Mouse (Mus musculus): ENCODE data around the gene Slc36a1.

The Slc36a1 gene

GRCm38 (mm10) chr11:55264318-55264717 lies 60.2 kb downstream of the Slc36a1 start:
- Histone ChIP-seq H3K27me3 (ENCODE audit: insufficient read depth, low read length) (no peaks in the 10 kb centered on the region), H3K4me1 (replicated peaks; ENCODE audit: low read depth, low read length) (no peaks in the 10 kb centered on the region), H3K36me3 (ENCODE audit: insufficient read depth, low read length) (0 out of 2 replicates have a peak, but pooled peaks cover 2% of the 10 kb centered on the region), H3K9me3 (ENCODE audit: low read length) (no peaks in the 10 kb centered on the region), H3K4me3 (replicated peaks; ENCODE audit: low read length) (no peak overlapping the region)
- TF ChIP-seq POU5F1 (IDR thresholded peaks at IDR 0.05; ENCODE audit: borderline replicate concordance, low read length) (no peak), CTCF (conservative IDR thresholded peaks at IDR 0.05; ENCODE audit: low read length) (no peak), NANOG (IDR thresholded peaks at IDR 0.05; ENCODE audit: borderline replicate concordance, low read length) (no peak)

DNA sequence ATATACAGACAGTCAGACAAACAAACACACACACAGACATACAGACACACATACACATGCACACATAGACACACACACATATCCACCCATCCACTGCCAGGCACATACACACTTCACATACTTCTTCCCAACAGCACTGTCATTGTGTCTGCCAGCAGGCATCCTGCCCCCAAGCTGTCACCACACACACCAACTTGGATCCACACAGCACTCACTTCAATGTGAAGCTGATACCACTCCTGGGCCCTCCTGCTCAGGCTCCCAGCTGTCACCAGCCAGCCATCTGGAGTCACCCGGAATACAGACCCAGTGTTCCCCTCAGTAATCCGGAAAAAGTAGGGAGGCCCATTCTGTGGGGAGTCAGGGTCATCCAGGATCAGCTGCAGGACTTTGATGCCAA lies 61.5 kb downstream of the Slc36a1 start:
- no peak for TF ChIP-seq NANOG (IDR thresholded peaks at IDR 0.05; ENCODE audit: borderline replicate concordance, low read length)
- no peak for TF ChIP-seq POU5F1 (IDR thresholded peaks at IDR 0.05; ENCODE audit: borderline replicate concordance, low read length)
- TF ChIP-seq CTCF (conservative IDR thresholded peaks at IDR 0.05; ENCODE audit: low read length) = no peak
- no peaks in the 10 kb centered on the region for H3K9me3 ChIP-seq (ENCODE audit: low read length)
- no peaks in the 10 kb centered on the region for H3K4me1 ChIP-seq (replicated peaks; ENCODE audit: low read depth, low read length)
- no peaks in the 10 kb centered on the region for H3K27me3 ChIP-seq (ENCODE audit: insufficient read depth, low read length)
- 0 out of 2 replicates have a peak, but pooled peaks cover 2% of the 10 kb centered on the region for H3K36me3 ChIP-seq (ENCODE audit: insufficient read depth, low read length)
- no peak overlapping the region for H3K4me3 ChIP-seq (replicated peaks; ENCODE audit: low read length)

DNA sequence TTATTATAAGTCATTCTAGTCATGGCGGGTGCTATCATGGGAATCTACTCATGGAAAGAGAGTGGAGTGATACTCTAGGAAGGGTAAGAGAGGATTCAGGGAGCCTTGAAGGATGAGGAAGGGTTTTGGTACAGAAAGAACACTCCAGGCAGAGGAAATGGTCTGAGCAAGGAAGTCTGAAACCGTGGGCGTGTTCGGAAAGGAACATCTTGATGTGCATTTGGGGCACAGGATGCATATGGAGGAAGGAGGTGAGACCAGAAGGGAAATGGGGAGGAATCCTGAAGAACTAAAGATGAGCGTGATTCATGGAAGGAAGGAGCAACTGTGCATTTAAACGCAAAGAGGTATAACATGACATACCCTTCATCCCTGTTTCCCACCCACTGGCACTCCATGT lies 64.4 kb downstream of the Slc36a1 start:
- 0 out of 2 replicates have a peak, but pooled peaks cover 2% of the 10 kb centered on the region for H3K36me3 ChIP-seq (ENCODE audit: insufficient read depth, low read length)
- H3K27me3 ChIP-seq (ENCODE audit: insufficient read depth, low read length) = no peaks in the 10 kb centered on the region
- no peak overlapping the region for H3K4me3 ChIP-seq (replicated peaks; ENCODE audit: low read length)
- no peaks in the 10 kb centered on the region for H3K4me1 ChIP-seq (replicated peaks; ENCODE audit: low read depth, low read length)
- no peaks in the 10 kb centered on the region for H3K9me3 ChIP-seq (ENCODE audit: low read length)
- TF ChIP-seq NANOG (IDR thresholded peaks at IDR 0.05; ENCODE audit: borderline replicate concordance, low read length) (no peak), POU5F1 (IDR thresholded peaks at IDR 0.05; ENCODE audit: borderline replicate concordance, low read length) (no peak), CTCF (conservative IDR thresholded peaks at IDR 0.05; ENCODE audit: low read length) (no peak)

GRCm38 (mm10) chr11:55274756-55275155 lies 70.6 kb downstream of the Slc36a1 start:
- H3K4me1 ChIP-seq (replicated peaks; ENCODE audit: low read depth, low read length) = no peaks in the 10 kb centered on the region
- no peaks in the 10 kb centered on the region for H3K36me3 ChIP-seq (ENCODE audit: insufficient read depth, low read length)
- H3K9me3 ChIP-seq (ENCODE audit: low read length) = no peaks in the 10 kb centered on the region
- no peaks in the 10 kb centered on the region for H3K27me3 ChIP-seq (ENCODE audit: insufficient read depth, low read length)
- no peak overlapping the region for H3K4me3 ChIP-seq (replicated peaks; ENCODE audit: low read length)
- no peak for TF ChIP-seq CTCF (conservative IDR thresholded peaks at IDR 0.05; ENCODE audit: low read length)
- no peak for TF ChIP-seq POU5F1 (IDR thresholded peaks at IDR 0.05; ENCODE audit: borderline replicate concordance, low read length)
